Mouse (Mus musculus): ENCODE measurements around the gene Hmgb4. TPM values are rescaled to one million over a fixed set of nuclear protein-coding genes. Genes with fewer than 3 reads are reported as not detected.

Hmgb4 gene
- not detected in 2 replicates for polyA plus RNA-seq (2012; rRNA removed)
- polyA plus RNA-seq (2014; fragmentation: Nextera tagmentation; extraction: Ambion mirVana) = not detected in 2 replicates

GRCm38 (mm10) chr4:128260907-128261560, at the start of gene Hmgb4:
Hmgb4 (minus strand) TSS chr4:128260957.
- Histone ChIP-seq H3K36me3 (replicated peaks; ENCODE audit: control insufficient read depth, insufficient read depth, low read depth) (no peaks in the 10 kb centered on the region), H3K4me1 (replicated peaks; ENCODE audit: control insufficient read depth in 2 of 2, insufficient read depth in 2 of 2, low read length in 1 of 2) (no peaks in the 10 kb centered on the region), H3K27me3 (ENCODE audit: control insufficient read depth, insufficient read depth, low read length) (no peaks in the 10 kb centered on the region), H3K4me2 (ENCODE audit: low read depth) (no peak within 1 kb of the TSS), H3K4me3 (ENCODE audit: insufficient read depth in 1 of 2, low read depth in 2 of 2, low read length in 2 of 2) (no peak within 1 kb of the TSS), H3K9ac (replicated peaks) (no peak within 1 kb of the TSS), H3K27ac (no peak within 1 kb of the TSS), H3K9me3 (ENCODE audit: control insufficient read depth, low read length) (no peaks in the 10 kb centered on the region; the same call in 1 of the 2 replicates)
- DNase-seq (ENCODE audit: low read depth in 3 of 3, low spot score in 3 of 3) = no peak
- ATAC-seq (ENCODE audit: insufficient read depth) = no peak
- 53% methylated on average over 8 of the region's 8 CpGs for WGBS (ENCODE audit: insufficient replicate concordance)
- TF ChIP-seq CTCF (IDR thresholded peaks at IDR 0.05; ENCODE audit: low read depth) = no peak
- no peak for TF ChIP-seq EP300 (IDR thresholded peaks at IDR 0.05; ENCODE audit: low read depth)

GRCm38 (mm10) chr4:128306011-128306410, 45.3 kb upstream of the Hmgb4 start:
- no peaks in the 10 kb centered on the region for H3K4me1 ChIP-seq (replicated peaks; ENCODE audit: control insufficient read depth in 2 of 2, insufficient read depth in 2 of 2, low read length in 1 of 2)
- WGBS (ENCODE audit: insufficient replicate concordance) = 71% methylated on average over 8 of the region's 8 CpGs
- no peak overlapping the region for H3K27ac ChIP-seq
- no peak overlapping the region for H3K4me3 ChIP-seq (ENCODE audit: insufficient read depth in 1 of 2, low read depth in 2 of 2, low read length in 2 of 2)
- DNase-seq (ENCODE audit: low read depth in 3 of 3, low spot score in 3 of 3) (no peak), ATAC-seq (ENCODE audit: insufficient read depth) (no peak)
- no peaks in the 10 kb centered on the region for H3K27me3 ChIP-seq (ENCODE audit: control insufficient read depth, insufficient read depth, low read length)
- no peaks in the 10 kb centered on the region for H3K9me3 ChIP-seq (ENCODE audit: control insufficient read depth, low read length)
- H3K4me2 ChIP-seq (ENCODE audit: low read depth) = no peak overlapping the region
- TF ChIP-seq EP300 (IDR thresholded peaks at IDR 0.05; ENCODE audit: low read depth) = no peak
- TF ChIP-seq CTCF (IDR thresholded peaks at IDR 0.05; ENCODE audit: low read depth) = no peak
- H3K36me3 ChIP-seq (replicated peaks; ENCODE audit: control insufficient read depth, insufficient read depth, low read depth) = no peaks in the 10 kb centered on the region
- no peak overlapping the region for H3K9ac ChIP-seq (replicated peaks)

DNA sequence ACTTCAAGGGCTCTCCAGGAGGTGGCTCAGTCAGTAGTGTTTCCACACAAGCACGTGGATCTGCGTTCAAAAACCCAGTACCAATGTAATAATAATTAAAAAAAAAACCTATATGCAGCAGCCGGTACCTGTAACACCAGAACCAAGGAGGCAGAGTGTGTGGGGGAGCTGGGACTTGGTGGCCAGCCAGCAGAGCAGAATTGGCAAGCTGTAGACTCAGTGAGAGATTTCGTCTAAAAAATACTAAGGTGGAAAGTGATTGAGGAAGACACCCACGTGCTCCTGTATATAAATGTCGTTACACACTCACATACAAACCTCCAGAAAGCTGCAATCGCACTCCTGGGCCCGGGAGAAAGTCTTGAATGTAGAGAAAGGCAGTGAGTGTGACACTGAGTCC, 43.3 kb upstream of the Hmgb4 start:
- WGBS (ENCODE audit: insufficient replicate concordance) = 55% methylated on average over 8 of the region's 8 CpGs

DNA sequence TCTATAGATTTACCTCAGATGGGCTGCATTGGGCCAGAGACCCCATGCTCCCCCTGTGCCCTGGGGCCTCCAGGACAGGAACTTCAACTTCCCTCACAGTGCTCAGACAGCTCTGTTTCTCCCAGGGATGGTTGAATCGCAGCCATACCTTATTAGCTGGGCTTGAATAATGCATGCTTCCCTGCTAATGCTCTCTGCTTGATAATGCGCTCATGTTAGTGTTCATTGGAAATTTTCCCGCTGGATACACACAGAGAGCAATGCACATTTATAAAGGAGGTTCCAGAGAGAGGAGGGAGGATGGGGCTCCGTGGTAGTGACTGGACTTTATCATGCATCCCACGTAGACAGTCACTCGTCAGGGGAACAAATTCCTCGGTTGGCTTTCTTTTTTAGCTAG, 27.3 kb upstream of the Hmgb4 start:
- no peak for TF ChIP-seq CTCF (IDR thresholded peaks at IDR 0.05; ENCODE audit: low read depth)
- no peak for ATAC-seq (ENCODE audit: insufficient read depth)
- Histone ChIP-seq H3K9me3 (ENCODE audit: control insufficient read depth, low read length) (no peaks in the 10 kb centered on the region), H3K4me1 (replicated peaks; ENCODE audit: control insufficient read depth in 2 of 2, insufficient read depth in 2 of 2, low read length in 1 of 2) (no peaks in the 10 kb centered on the region), H3K4me3 (ENCODE audit: insufficient read depth in 1 of 2, low read depth in 2 of 2, low read length in 2 of 2) (no peak overlapping the region), H3K9ac (replicated peaks) (no peak overlapping the region), H3K27ac (no peak overlapping the region), H3K4me2 (ENCODE audit: low read depth) (no peak overlapping the region), H3K27me3 (ENCODE audit: control insufficient read depth, insufficient read depth, low read length) (no peaks in the 10 kb centered on the region), H3K36me3 (replicated peaks; ENCODE audit: control insufficient read depth, insufficient read depth, low read depth) (no peaks in the 10 kb centered on the region)
- DNase-seq (ENCODE audit: low read depth in 3 of 3, low spot score in 3 of 3) = no peak
- WGBS (ENCODE audit: insufficient replicate concordance) = 57% methylated on average over 7 of the region's 7 CpGs

More for the DNA sequence above, 43.3 kb upstream of the Hmgb4 start:
- Histone ChIP-seq H3K4me2 (ENCODE audit: low read depth) (no peak overlapping the region), H3K27me3 (ENCODE audit: control insufficient read depth, insufficient read depth, low read length) (no peaks in the 10 kb centered on the region), H3K36me3 (replicated peaks; ENCODE audit: control insufficient read depth, insufficient read depth, low read depth) (no peaks in the 10 kb centered on the region), H3K9ac (replicated peaks) (no peak overlapping the region), H3K9me3 (ENCODE audit: control insufficient read depth, low read length) (no peaks in the 10 kb centered on the region), H3K4me3 (ENCODE audit: insufficient read depth in 1 of 2, low read depth in 2 of 2, low read length in 2 of 2) (no peak overlapping the region), H3K4me1 (replicated peaks; ENCODE audit: control insufficient read depth in 2 of 2, insufficient read depth in 2 of 2, low read length in 1 of 2) (no peaks in the 10 kb centered on the region), H3K27ac (no peak overlapping the region)
- DNase-seq (ENCODE audit: low read depth in 3 of 3, low spot score in 3 of 3) (no peak), ATAC-seq (ENCODE audit: insufficient read depth) (no peak)
- TF ChIP-seq CTCF (IDR thresholded peaks at IDR 0.05; ENCODE audit: low read depth) (no peak), EP300 (IDR thresholded peaks at IDR 0.05; ENCODE audit: low read depth) (no peak)

DNA sequence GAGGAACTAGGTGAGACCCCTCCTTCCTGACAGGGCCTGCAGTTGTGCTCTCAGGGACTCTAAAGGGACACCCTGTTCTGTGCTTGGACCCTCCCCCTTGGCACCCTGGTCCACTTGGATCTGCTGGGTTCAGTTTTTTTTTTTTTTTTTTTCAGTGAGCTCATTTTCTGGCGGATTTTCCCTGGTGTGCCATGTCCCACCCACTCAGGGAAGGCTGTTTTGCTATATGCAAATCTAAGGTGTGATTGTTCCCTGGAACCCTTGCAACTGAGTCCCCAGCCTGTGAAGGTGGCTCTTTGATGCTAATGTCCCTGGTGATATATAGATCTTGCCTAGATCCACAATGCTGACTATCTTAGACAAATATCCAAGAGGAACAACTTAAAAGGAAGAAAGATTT, 24.3 kb upstream of the Hmgb4 start:
- TF ChIP-seq CTCF (IDR thresholded peaks at IDR 0.05; ENCODE audit: low read depth) (no peak), EP300 (IDR thresholded peaks at IDR 0.05; ENCODE audit: low read depth) (no peak)
- Histone ChIP-seq H3K9ac (replicated peaks) (no peak overlapping the region), H3K36me3 (replicated peaks; ENCODE audit: control insufficient read depth, insufficient read depth, low read depth) (no peaks in the 10 kb centered on the region), H3K4me1 (replicated peaks; ENCODE audit: control insufficient read depth in 2 of 2, insufficient read depth in 2 of 2, low read length in 1 of 2) (no peaks in the 10 kb centered on the region), H3K9me3 (ENCODE audit: control insufficient read depth, low read length) (no peaks in the 10 kb centered on the region), H3K4me3 (ENCODE audit: insufficient read depth in 1 of 2, low read depth in 2 of 2, low read length in 2 of 2) (no peak overlapping the region), H3K27me3 (ENCODE audit: control insufficient read depth, insufficient read depth, low read length) (no peaks in the 10 kb centered on the region), H3K27ac (no peak overlapping the region), H3K4me2 (ENCODE audit: low read depth) (no peak overlapping the region)
- DNase-seq (ENCODE audit: low read depth in 3 of 3, low spot score in 3 of 3) = no peak
- no peak for ATAC-seq (ENCODE audit: insufficient read depth)
- 33% methylated on average over 1 of the region's 1 CpGs for WGBS (ENCODE audit: insufficient replicate concordance)

Data from liver, embryonic 14.5 days (tissue).